Mouse (Mus musculus) thymus, postnatal 36 days (tissue): ENCODE data around the gene Prdm10.
A peak's percentile ranks its signal among the peaks of the same experiment; 100 is the strongest.

ENCODE experiments used
- DNase-seq, 2 experiments: peaks; one replicate each; pipeline ENCODE4 v3.0.0; 2022; ENCODE audit warnings: mixed read lengths in 2 of 2

Prdm10 gene

DNA sequence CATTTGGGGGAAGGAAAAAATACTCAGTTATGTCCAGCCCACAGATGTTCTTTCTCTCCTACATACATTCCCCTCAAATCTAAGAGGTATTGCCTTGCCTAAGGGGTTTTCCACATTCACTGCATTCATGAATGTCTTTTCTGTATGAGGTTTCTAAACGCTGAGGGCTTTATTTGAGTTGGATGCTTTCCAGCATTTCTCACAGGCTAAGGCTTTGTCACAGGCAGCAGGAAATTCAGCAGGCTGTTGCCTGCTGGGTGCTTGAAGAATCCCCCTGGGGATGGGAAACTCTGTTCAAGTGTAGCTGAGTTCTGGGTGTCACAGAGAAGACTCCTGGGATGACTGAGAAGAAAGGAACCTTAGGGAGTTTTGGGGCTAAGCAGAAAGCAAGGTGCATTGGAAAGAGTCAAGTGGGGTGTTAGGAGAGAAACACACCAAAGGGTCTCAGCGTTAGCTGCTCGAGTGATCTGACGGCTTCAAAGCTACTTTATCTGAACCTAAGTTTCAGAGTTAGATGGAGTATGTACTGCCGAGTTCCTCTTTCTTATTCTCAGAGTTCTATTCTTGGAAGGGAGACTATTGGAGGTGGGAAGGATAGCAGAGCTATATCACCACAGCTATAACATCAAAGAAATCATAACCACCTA, 14.2 kb upstream of the Prdm10 start:
- DNase-seq = no peak

DNA sequence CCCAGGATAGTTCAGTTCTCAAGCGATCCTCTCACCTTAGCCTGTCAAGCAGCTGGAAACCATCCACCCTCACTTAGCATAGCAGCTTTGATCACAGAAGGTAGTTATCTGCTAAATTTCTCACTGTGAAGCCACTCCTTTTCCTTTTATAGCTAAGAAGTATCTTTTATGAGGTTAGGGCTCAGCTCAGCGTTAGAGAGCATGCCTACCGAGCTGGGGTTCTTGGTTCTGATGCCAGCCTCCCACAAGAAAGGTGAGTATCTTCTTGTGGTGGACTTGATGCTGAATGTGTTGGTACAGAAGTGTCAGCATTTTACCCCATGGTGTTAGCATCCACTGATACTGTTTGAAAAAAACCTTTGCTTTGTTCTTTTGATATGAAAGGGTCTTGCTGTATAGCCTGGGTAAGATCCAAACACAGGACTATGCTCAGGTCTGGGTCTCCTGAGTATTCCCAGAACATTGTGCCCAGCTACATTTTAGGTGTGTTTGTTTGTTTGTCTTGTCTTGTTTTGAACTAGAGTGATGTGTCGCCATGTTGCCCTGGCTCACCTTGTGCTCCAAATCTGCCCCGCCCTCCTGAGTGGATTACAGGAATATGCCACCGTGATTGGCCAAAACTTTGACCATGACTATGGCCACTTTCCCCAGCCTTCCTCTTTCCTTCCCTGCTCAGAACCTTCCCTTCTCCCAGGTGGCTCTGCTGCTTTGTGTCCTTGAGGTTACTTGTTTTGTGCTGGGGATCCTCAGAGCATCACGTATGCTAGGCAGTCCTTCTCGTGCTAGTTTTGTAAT, 8.9 kb upstream of the Prdm10 start:
- DNase-seq = no peak

DNA sequence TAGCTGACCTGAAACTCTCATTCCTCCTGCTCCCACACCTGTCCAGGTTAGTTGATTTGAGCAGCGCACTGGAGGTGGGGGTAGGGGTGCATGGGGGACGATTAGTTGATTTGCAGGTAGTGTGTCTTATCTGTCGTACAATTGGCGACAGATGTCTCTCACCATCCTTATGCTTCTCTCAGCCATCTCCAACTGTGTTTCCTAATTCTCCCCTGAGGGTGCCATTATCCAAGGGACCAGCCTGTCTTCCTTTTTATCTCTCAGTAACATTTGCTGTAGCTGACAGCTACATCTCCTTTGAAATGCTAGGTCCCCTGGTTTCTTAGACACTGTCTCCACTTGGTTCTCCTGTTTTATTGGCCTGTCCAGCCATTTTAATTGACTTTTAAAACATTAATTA, 8.2 kb upstream of the Prdm10 start:
- DNase-seq = no peak

DNA sequence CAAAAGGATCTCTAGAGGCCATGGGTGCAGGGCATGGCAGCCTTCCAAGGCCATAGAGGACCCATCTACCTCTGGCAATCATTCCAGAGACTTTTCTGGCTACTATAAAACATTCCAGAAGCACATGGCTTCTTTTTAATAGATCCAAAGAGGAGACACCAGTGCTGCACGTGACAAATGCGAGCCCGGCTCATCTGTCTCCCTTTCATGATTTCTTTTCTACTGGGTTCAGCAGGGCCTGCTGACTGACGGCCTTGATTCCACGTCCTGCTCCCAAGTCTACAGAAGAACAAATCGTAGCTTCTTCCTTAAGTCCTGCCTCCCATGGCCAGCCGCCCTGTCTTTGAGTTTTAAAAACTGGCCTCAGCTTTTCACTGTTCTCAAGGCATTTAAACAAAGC, 1.7 kb upstream of the Prdm10 start:
- DNase-seq = no peak

DNA sequence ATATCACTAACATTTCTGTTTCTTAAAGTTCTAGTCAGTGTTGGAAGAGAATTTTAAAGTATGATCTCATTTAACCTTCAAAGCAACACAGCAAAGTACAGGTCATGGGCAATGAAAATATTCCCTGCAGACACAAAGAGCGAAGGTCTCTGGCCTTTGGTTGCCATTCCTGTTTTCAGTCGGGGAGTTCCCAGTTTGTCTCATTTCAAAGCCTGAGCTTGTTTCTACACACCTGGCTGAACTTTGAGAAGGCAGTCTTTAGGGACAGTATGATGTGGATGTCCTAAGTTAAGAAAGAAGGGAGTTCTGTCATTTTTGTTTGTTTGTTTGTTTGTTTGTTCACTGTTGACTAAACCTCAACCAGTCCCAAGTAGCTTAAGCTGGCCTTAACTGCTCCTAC, 1.0 kb upstream of the Prdm10 start:
- DNase-seq = no peak

DNA sequence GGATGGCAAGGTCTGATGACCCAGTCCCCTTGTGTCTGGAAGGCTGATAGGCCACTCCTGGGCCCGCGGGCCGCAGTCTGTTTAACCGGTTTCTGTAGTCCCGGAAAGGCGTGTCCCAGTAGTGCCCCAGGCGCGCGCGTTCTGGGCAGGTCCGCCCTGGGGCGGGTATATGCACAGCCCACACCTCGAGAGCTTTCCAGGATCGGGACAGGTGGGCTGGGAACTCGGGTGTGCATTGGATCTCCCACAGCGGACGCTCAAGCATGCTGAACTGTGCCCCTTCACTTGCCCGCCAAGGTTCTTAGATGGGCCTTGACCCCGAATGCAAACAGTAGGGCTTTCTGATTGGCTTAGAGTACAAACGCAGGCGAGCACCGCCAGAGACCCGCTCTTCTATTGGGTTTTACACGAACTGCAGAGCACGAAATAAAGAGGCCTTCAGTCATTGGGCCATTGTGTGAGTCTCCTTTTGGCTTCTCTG, 413 bp upstream of the Prdm10 start:
- DNase-seq = peak; percentile 79 to 81

DNA sequence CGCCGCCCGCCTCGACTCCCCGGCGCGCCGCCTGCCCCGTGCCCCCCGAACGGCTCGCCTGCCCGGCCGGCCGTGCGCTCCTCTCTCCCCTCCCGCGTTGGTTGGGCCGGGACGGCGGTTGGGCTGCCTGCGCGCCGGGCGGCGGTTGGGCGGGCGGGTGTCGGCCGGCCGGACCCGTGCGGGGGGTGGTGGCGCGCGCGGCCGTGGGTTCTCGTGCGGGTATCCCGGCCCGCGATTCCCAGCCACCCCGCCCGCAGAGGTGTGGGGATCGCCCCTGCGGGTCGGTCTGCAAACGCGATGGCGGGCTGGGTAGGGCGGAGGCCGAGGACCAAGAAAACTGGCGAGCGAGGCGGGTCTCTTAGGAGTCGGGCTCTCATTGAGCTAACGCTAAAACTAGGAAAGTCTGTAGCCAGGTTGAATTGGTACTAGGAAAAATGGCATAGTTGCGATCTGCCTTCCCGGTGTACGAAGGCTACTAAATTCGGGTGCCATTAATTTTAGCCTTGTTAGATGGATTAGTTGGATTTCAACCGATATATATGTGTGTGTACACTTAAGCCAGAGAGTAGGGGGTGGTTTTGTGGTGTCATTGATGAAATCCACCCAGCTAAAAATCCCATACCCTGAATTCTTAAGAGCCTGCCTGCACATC, 799 bp downstream of the Prdm10 start:
- no peak for DNase-seq

DNA sequence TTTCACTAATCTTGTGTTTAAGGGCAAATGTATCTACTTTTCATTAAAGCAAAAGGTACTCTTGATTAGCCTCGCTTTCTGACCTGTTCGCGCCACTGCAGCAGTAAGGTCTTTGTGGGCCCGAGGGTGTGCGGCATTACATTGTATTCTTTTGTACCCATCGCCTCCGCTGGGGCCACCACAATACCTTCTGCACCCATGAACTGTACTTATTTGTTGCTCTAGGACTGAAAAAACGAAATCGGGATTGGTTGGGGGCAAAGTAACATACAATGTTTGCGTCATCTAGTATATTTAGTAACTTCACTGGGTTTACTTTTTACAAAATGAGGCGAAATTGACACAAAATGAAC, 1.3 kb downstream of the Prdm10 start:
- peak; percentile 31 to 38 for DNase-seq

DNA sequence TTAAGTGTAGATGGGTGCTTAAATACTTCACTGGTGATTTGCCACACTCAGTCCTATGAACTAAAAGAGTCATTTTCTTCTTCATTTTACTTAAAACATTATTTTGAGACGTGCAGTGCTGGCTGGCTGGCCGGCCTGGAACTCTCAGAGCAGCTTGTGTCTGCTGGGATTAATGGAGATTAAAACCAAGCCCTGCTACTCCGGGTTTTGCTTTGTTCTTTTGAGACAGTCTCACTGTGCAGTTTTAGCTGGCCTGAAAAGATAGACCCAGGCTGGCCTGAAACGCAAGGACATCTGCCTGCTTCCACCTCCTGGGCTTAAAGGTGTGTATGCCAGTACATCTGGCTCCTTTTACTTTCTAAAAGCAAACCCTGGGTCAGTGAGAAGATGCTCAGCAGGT, 2.2 kb downstream of the Prdm10 start:
- no peak for DNase-seq

DNA sequence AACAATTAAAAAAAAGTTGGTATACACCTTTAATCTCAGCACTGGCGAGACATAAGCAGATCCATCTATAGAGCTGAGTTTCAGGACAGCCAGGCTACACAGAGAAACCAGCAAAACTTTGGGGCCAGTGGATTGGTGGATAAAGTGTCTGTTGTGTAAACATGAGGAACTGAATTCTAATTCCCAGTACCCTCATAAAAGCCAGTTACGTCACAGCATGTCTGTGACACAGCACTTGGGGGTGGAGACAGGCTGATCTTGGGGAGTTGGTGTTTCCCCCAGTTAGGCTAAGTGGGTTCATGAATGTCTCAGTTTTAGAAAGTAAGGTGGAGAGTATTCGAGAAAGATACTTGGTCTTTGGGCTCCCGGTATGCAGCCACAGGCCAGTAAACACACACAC, 2.7 kb downstream of the Prdm10 start:
- DNase-seq = no peak

DNA sequence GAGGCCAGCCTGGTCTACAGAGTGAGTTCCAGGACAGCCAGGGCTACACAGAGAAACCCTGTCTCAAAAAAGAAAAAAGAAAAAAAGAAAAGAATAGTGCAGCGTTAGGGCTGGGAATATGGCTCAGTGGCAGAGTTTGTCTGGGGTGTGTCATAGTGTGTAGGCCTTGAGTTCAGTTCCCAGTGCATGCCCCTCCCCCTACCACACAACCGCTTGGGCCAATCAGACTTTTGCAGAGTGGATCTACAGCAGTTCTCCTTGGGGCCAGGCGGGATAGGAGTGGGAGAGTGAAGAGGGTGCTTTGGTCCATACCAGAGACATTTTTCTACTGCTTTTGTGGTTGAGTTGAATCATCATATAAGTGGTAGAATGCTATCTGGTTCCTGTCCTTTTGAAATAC, 3.6 kb downstream of the Prdm10 start:
- no peak for DNase-seq

DNA sequence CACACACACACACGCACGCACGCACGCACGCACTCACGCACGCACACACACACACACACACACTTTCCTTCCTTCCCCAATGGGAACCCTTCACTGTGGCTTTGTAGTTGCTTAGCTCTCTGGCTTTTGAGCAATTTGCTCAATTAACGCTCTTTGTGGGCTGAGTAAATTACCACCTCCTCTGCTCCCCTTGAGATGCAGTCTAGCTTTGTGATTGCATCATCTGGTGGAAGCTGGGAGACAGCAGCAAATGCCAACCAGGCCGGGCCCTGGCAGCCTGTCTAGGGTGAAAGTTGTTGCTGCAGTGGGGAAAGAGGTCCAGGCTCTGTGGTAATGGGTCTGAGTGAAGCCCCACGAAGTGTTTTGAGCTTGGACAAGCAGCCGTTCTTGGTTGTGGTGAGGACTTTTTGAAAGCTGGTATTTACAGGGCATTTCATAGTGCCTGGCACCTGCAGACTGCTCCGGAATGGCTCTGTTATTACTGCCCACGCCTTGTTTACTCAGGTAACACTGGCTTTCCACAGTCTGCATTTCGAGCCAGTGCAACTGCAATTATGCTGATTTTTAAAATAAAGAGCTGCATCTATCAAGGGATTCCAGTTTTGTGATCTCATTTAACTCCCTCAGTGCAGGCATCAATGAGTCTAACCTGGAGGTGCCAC, 10.0 kb downstream of the Prdm10 start:
- no peak for DNase-seq

DNA sequence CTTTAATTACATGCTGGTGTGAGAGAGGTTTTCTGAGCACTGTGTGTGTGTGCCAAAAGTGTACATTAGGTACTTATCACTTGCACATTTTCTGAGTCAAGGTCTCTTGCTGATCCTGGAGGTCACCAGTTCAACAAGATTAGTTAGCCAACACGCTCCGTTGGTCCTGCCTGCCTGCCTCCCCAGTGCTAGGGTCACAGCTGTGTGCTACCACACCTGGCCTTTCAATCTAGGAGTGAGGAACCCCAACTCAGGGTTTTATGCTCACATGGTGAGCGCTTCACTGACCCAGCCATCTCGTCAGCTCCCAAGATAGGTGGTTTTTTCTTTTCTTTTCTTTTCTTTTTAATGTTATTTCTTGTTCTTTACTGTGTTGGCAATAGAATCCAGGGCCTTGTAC, 11.6 kb downstream of the Prdm10 start:
- no peak for DNase-seq

DNA sequence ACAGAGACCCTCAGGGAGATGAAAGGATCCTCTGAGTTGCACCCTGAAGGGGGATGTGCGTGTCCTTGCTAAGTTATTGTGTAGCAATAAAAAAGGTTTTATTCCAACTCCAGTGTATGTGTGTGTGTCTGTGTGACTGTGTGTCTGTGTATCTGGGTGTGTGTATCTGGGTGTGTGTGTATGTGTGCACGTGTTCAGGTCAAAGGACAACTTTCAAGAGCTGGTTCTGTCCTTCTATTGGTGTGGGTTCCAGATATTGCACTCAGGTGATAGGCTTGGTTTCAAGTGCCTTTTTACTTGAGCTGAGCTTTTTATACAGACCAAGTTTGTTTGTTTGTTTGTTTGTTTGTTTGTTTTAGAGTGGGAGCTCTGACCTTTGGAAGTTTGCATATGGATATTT, 12.9 kb downstream of the Prdm10 start:
- no peak for DNase-seq

DNA sequence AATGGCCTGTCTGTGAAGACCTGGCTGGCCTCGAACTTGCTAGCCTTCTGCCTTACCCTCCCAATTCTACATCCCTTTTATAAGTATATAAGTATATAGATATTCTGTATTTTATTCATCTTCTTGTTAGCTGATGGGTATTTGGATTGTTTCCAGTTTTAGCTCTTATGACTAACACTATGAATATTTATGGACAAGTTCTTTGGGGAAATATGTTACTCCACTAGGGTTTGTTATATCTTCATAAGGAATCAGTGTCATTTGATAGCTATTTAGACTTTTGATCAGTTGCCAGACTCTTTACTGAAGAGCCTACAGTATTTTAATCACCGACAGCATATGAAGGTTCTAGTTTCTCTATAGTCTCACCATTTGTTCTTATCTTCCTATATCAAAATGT, 15.0 kb downstream of the Prdm10 start:
- no peak for DNase-seq

DNA sequence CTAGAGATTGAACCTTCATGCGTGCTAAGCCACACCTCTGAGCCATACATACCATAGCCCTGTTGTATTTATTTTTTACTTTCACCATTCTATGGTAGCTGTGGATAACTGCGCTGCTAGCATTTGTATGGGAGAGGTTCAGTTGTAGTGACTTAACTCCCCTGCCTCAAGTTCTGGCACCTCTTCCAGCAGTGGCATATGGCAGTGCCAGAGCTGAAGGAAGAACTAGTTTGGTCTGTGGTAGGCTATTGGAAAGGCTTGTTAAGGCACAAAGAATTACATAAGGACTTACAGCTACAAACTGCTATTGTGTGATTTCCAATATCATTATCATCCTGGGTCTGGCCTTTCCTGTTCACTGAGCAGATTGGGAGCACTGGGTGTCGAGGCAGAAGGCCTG, 16.0 kb downstream of the Prdm10 start:
- no peak for DNase-seq

DNA sequence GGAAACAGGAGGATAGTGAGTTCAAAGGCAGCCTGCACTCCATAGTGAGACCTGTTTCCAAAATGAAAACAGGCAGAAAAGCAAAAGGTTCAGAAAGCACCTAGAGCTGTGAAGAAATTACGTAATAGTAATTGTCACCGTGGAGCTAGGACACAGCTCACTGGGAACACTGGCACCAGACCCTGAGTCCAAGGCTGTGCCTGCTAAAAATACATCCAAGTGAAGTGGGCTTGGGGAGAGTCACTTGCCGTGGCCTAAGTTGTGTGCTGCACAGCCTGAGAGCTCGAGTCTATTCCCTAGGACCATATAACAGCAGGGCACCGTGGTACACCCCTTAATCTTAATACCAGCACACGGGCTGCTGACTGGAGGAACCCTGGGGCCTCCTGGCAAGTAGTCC, 18.4 kb downstream of the Prdm10 start:
- DNase-seq = no peak

DNA sequence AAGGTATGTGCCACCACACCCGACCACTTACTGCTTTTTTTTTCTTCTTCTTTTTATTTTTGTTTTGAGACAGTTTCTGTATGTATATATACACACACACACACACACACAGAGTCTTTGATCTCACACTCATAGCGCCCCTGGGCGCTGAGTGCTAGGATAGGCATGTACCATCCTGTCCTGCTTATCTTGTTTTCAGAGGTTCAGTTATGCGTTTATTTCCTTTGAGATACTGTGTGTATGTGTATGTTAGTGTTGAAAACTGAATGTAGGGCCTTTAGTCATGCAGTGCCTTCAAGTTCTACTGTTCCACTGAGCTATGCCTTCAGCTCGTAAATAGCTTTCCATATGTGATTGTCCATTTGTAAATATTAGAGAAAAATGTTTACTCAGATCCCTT, 20.2 kb downstream of the Prdm10 start:
- DNase-seq = peak; percentile 5 to 28

DNA sequence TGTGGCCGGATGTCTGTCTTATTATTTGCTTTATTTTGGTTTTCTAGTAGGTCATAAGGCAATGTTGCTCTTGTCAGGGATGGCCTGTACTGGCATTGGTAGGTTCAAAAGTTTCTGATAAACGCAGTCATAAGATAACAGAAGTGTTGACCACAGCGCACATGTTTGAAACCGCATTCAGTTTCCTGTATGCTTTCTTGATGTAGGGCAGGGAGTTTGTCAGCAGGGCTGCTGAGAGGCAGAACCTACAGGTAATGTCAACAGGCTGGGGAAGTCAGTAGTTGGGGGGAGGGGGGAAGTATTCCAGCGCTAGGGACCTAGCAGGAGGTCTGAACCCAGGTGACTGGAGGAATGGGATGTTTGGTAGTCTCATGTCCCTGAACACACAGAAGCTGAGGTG, 20.8 kb downstream of the Prdm10 start:
- DNase-seq = peak; percentile 51 to 60

DNA sequence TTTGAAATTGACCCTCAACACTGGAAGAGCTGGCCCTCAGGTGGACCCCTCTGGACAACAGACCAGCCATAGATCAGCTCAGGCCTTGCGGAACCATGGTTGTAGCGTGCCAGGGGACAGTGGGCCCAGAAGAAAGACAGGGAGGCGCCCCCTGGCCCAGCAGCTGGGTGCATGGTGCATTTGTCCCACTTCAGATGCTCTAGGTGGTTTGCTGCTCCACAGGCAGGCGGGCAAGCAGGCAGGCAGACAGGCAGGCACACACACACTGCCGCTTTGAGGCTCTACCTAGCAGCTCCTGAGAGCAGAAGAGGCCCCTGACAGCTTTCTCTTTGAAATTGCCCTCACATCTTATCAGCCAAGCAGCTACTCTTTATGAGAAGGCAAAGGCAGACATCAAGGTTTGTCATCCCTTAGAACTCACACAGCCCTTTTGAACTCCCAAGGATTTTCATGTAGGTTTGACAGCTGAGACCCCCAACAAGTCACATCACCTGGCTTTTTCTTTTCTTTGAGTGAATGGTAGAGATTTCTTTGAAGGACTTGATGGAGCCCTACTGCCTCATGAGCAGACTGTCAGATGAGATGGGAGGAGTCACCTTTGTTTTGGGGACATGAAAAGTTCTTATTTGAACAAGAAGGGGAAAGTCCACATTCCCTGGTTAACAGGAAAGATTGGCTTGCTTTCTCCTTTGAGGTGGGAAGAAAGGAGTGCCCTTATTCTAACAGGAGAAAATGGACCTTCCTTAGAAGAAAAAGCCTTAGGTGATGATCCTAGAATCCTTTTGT, 21.4 kb downstream of the Prdm10 start:
- peak; percentile 59 to 72 for DNase-seq

DNA sequence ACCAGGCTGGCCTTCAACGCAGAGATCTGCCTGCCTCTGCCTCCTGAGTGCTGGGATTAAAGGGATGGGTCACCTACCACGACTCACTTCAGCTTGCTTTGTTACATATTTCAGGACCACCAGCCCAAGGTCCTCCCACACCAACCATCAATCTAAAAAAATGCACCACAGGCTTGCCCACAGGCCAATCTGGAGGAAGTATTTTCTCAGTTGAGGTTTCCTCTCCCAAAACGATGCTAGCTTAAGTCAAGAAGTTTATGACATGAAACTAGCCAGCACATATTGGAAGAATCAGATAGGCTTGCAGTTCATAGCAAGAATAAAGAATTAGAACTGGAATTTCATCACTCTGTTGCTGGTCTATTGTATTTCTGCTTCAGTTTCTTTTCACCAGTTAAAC, 24.0 kb downstream of the Prdm10 start:
- no peak for DNase-seq

DNA sequence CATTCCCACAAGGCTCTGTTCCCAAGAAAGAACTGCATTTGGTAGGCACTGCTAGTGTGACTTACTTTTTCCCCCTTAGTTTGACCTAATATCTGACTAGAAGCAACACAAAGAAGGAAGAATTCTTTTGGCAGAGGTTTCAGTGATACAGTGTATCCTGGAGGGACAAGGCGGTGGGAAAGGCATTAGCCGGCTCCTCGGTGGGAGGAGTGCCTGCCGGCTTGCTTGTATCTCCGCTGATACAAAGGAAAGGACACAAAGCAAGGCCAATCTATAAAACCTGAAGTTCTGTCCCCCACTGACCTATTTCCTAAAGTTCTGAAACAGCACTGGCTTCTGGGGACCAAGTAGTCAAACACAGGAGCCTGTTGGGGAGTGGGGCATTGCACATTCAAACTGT, 24.8 kb downstream of the Prdm10 start:
- DNase-seq = no peak

DNA sequence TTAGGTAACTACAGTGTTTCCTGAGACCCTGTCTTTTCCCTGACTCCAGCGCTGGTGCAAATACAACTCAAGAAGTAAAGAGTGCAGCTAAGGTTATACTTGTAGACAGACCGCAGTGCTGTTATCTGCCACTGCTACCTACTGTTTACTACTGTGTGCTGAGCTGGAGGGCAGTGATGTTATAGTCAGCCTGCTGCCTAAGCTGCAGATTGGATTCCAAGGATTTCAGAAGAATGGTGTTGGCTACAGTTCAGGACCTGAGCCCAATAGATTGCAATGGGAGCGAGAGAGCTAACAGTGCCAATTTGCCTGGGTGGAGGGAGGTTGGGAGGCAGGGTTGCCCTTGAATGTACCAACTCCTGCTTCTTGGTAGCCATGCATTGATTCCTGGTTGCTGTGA, 25.5 kb downstream of the Prdm10 start:
- DNase-seq = no peak
